Mouse (Mus musculus): Measurements from ENCODE around the gene Unc13a.

DNA sequence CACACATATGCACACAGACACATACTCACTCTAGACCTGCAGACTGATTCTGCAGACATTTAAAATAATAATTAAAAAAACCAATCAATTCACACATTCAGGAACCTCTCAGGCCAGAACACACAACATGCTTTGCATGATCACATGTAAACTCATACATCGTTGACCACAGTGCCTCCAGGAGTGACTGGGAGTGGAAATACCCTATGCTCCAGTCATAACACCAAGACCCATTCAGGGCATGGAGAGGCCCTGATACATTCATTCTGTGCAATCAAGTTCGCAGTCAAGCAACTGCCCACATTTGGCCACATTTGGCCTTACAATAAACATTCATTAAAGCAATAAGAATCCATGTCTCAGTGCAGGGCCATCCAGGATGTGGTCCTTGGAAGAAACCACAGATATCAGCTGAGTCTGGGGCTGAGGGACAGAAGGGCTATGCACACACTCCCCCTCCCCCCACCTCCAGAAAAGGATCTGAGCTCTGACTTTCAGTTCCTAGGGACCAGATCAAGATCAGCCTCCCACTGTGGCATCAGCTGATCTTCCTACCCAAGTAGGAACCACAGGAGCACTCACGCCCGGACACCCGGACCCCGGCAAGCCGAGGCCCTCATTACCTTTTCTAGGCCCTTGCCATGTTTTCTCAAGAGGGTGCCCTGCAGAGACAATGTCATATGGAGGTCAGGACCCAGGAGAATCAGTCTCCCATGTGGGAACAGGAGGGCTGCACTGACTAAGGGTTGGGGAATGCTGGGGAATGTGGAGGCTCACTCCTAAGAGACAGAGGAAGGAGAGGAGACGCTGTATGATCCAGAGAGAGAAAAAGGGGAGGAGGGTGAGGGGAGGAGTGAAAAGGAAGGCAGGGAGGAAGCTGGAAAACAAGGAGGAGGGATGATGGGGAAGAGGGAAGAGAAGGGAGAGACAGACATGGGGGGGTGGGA lies 34.1 kb downstream of the Unc13a start:
- no peak for TF ChIP-seq CTCF (IDR thresholded peaks at IDR 0.05; ENCODE audit: control insufficient read depth, insufficient read depth, insufficient read length)
- TF ChIP-seq USF1 (IDR thresholded peaks at IDR 0.05; ENCODE audit: low read depth): no peak
- no peak for TF ChIP-seq MAX (IDR thresholded peaks at IDR 0.05)
- no peak for TF ChIP-seq CEBPB (IDR thresholded peaks at IDR 0.05; ENCODE audit: low read depth)
- TF ChIP-seq MYOG (IDR thresholded peaks at IDR 0.05; ENCODE audit: control insufficient read depth, extremely low read depth, insufficient read length): no peak
